Mouse (Mus musculus) small intestine, adult 2 months (tissue): ENCODE measurements around the gene Brca2.

Source experiments
- CTCF ChIP-seq: fragments of 200-500 bp; IDR thresholded peaks from 2 replicates; pipeline ENCODE4 v1.5.1; 2012; ENCODE audit warnings: low read depth, mild to moderate bottlenecking, control low read depth, inconsistent platforms, low read length, moderate library complexity, mixed read lengths; ENCODE audit not compliant: insufficient replicate concordance, insufficient read length; ENCODE audit errors: extremely low read depth
- POLR2A ChIP-seq: fragments of 200-500 bp; IDR thresholded peaks from 2 replicates; pipeline ENCODE4 v1.6.1; 2012; ENCODE audit warnings: low read depth, mild to moderate bottlenecking, control low read depth, inconsistent platforms, low read length, moderate library complexity

GRCm38 (mm10) chr5:150541302-150541701, 18.9 kb downstream of the Brca2 start:
- no peak for TF ChIP-seq POLR2A
- no peak for TF ChIP-seq CTCF
